In genomic region chr9:51277834-51278498, GRCm38 (mm10) we compare ENCODE assay signal across 9 mouse cellular contexts. TPM values are rescaled to one million over a fixed set of nuclear protein-coding genes. Genes with fewer than 3 reads are reported as not detected.
DNase-seq lines count a peak whose midpoint lies in the region; ATAC-seq lines count a peak whose summit lies in the region.
"Had no signal": no experiment of that assay in that cellular context is flagged by ENCODE, and none has a peak within 500 bp of the region (broad histone marks: within the 10 kb centered on the region; RNA-seq: fewer than 3 reads in every experiment).

No protein-coding gene starts in this region.

- peak overlapping the region; percentile 86 for H3K4me2 ChIP-seq in kidney, embryonic 16.5 days (replicated peaks; ENCODE audit: low read depth, low read length)
- peak overlapping the region; percentile 91 for H3K4me2 ChIP-seq in embryonic facial prominence, embryonic 11.5 days (ENCODE audit: low read depth, low read length)
- peak overlapping the region; percentile 90 for H3K4me2 ChIP-seq in intestine, embryonic 16.5 days (ENCODE audit: low read depth, low read length)
- peak overlapping the region; percentile 78 for H3K4me2 ChIP-seq in neural tube, embryonic 13.5 days

- H3K27me3 ChIP-seq in kidney, embryonic 16.5 days (ENCODE audit: insufficient read depth, low read length), result no peaks in the 10 kb centered on the region
- H3K27me3 ChIP-seq in embryonic facial prominence, embryonic 11.5 days (ENCODE audit: control insufficient read depth, insufficient read depth, low read length), result no peaks in the 10 kb centered on the region
- H3K27me3 ChIP-seq in intestine, embryonic 16.5 days (replicated peaks; ENCODE audit: control insufficient read depth, insufficient read depth, low read length), result peaks cover 5% of the 10 kb centered on the region
- H3K27me3 ChIP-seq in neural tube, embryonic 13.5 days, result peaks cover 40% of the 10 kb centered on the region

- no peaks in the 10 kb centered on the region for H3K36me3 ChIP-seq in kidney, embryonic 16.5 days (ENCODE audit: insufficient read depth, low read length)
- no peaks in the 10 kb centered on the region for H3K36me3 ChIP-seq in embryonic facial prominence, embryonic 11.5 days (replicated peaks; ENCODE audit: control insufficient read depth, insufficient read depth, low read depth, low read length)
- no peaks in the 10 kb centered on the region for H3K36me3 ChIP-seq in intestine, embryonic 16.5 days (ENCODE audit: control insufficient read depth, insufficient read depth, low read length)
- no peaks in the 10 kb centered on the region for H3K36me3 ChIP-seq in neural tube, embryonic 13.5 days

- H3K27ac ChIP-seq in kidney, embryonic 16.5 days (ENCODE audit: low read length), result peak overlapping the region; percentile 78
- H3K27ac ChIP-seq in embryonic facial prominence, embryonic 11.5 days (replicated peaks; ENCODE audit: low read depth, low read length), result no peak overlapping the region; the same call in 1 of the 2 replicates
- H3K27ac ChIP-seq in intestine, embryonic 16.5 days (ENCODE audit: low read length), result peak overlapping the region; percentile 65; the same call in 1 of the 2 replicates
- no peak overlapping the region for H3K27ac ChIP-seq in neural tube, embryonic 13.5 days (replicated peaks)

- WGBS in kidney, embryonic 16.5 days, result 15% methylated on average over 13 of the region's 13 CpGs
- WGBS in embryonic facial prominence, embryonic 11.5 days, result 22% methylated on average over 13 of the region's 13 CpGs
- 19% methylated on average over 13 of the region's 13 CpGs for WGBS in intestine, embryonic 16.5 days
- WGBS in neural tube, embryonic 13.5 days, result 24% methylated on average over 13 of the region's 13 CpGs

- peak; percentile 40; the same call in 1 of the 2 replicates for ATAC-seq in kidney, embryonic 16.5 days (ENCODE audit: low FRiP score, low TSS enrichment)
- peak; percentile 29; the same call in 1 of the 2 replicates for ATAC-seq in embryonic facial prominence, embryonic 11.5 days (replicated peaks; ENCODE audit: insufficient number of reproducible peaks, low FRiP score, low TSS enrichment, low read depth)
- peak; percentile 30 for ATAC-seq in intestine, embryonic 16.5 days
- peak; percentile 49 for ATAC-seq in neural tube, embryonic 13.5 days (ENCODE audit: low read depth)

- peak overlapping the region; percentile 56 for H3K4me3 ChIP-seq in kidney, embryonic 16.5 days (ENCODE audit: low read length)
- H3K4me3 ChIP-seq in embryonic facial prominence, embryonic 11.5 days (ENCODE audit: low read depth, low read length), result peak overlapping the region; percentile 54
- H3K4me3 ChIP-seq in intestine, embryonic 16.5 days (ENCODE audit: low read length), result peak overlapping the region; percentile 57
- peak overlapping the region; percentile 46 for H3K4me3 ChIP-seq in neural tube, embryonic 13.5 days

- H3K9ac ChIP-seq in kidney, embryonic 16.5 days (replicated peaks; ENCODE audit: low read length), result peak overlapping the region; percentile 75
- H3K9ac ChIP-seq in embryonic facial prominence, embryonic 11.5 days (replicated peaks; ENCODE audit: low read length), result peak overlapping the region; percentile 68
- peak overlapping the region; percentile 75 for H3K9ac ChIP-seq in intestine, embryonic 16.5 days (ENCODE audit: low read depth, low read length)
- peak overlapping the region; percentile 66; the same call in 1 of the 2 replicates for H3K9ac ChIP-seq in neural tube, embryonic 13.5 days

- peaks cover 10% of the 10 kb centered on the region for H3K4me1 ChIP-seq in kidney, embryonic 16.5 days (ENCODE audit: insufficient read depth, low read length)
- no peaks in the 10 kb centered on the region; the same call in 1 of the 2 replicates for H3K4me1 ChIP-seq in embryonic facial prominence, embryonic 11.5 days (ENCODE audit: control insufficient read depth, insufficient read depth, low read length)
- peaks cover 23% of the 10 kb centered on the region for H3K4me1 ChIP-seq in intestine, embryonic 16.5 days (ENCODE audit: control insufficient read depth, insufficient read depth, low read length)
- H3K4me1 ChIP-seq in neural tube, embryonic 13.5 days (replicated peaks), result peaks cover 17% of the 10 kb centered on the region

- DNase-seq in kidney, adult 9 months, result no peak
- peak; percentile 19 for DNase-seq in embryonic facial prominence, embryonic 11.5 days (ENCODE audit: low spot score)
- DNase-seq in right cerebral cortex, postnatal 14 days, result no peak
- DNase-seq in gastrocnemius, postnatal 4 days (ENCODE audit: low spot score in 2 of 2), result no peak
- no peak for DNase-seq in cerebellum, adult 18-20 months

- H3K9me3 ChIP-seq in kidney, embryonic 16.5 days (ENCODE audit: low read length), result no peaks in the 10 kb centered on the region
- no peaks in the 10 kb centered on the region for H3K9me3 ChIP-seq in embryonic facial prominence, embryonic 11.5 days (replicated peaks; ENCODE audit: control insufficient read depth, low read length)
- H3K9me3 ChIP-seq in intestine, embryonic 16.5 days (ENCODE audit: control insufficient read depth, low read length), result no peaks in the 10 kb centered on the region
- no peaks in the 10 kb centered on the region for H3K9me3 ChIP-seq in neural tube, embryonic 13.5 days

RNA-seq across cellular contexts. Expression of gene Colca2, which starts 0.4 kb away (rescaled TPM):
- 4.4 and 4.6 TPM in 2 replicates for polyA plus RNA-seq in kidney, embryonic 16.5 days (2015; fragmentation: Nextera tagmentation; extraction: Ambion mirVana)
- polyA plus RNA-seq in embryonic facial prominence, embryonic 11.5 days (2014; fragmentation: Nextera tagmentation; extraction: Ambion mirVana), result 2.2 and 2.9 TPM in 2 replicates
- polyA plus RNA-seq in intestine, embryonic 16.5 days (2015; fragmentation: Nextera tagmentation; extraction: Ambion mirVana), result 1.4 and 2.1 TPM in 2 replicates
- 0.56 and 1.3 TPM in 2 replicates for polyA plus RNA-seq in neural tube, embryonic 13.5 days (2015; fragmentation: Nextera tagmentation; extraction: Ambion mirVana)
- 1 to 10 TPM in 1 of 2 experiments, under 1 TPM in 1; 0.86 to 1.0 TPM for total RNA-seq in gastrocnemius, postnatal 4 days (2021)

RNA-seq across cellular contexts. Expression of gene 1810046K07Rik, which starts 50.8 kb away (rescaled TPM):
- polyA plus RNA-seq in kidney, embryonic 16.5 days (2015; fragmentation: Nextera tagmentation; extraction: Ambion mirVana), result not detected in 2 replicates
- polyA plus RNA-seq in embryonic facial prominence, embryonic 11.5 days (2014; fragmentation: Nextera tagmentation; extraction: Ambion mirVana), result not detected in 2 replicates
- 0.18 TPM in 1 of 2 replicates, not detected in the other for polyA plus RNA-seq in intestine, embryonic 16.5 days (2015; fragmentation: Nextera tagmentation; extraction: Ambion mirVana)
- polyA plus RNA-seq in neural tube, embryonic 13.5 days (2015; fragmentation: Nextera tagmentation; extraction: Ambion mirVana), result not detected in 2 replicates
- not detected for total RNA-seq in gastrocnemius, postnatal 4 days (2021)
- total RNA-seq: gastrocnemius, postnatal 14 days had no signal

Comparison
In these comparisons a context has a peak if more than half of its experiments do, and no peak if none do; other contexts are left out.
1. H3K27ac ChIP-seq: peak in kidney, embryonic 16.5 days (single experiment) and intestine, embryonic 16.5 days (single experiment); none in embryonic facial prominence, embryonic 11.5 days (single experiment) and neural tube, embryonic 13.5 days (single experiment).
2. Peak in every context shown above with its lines, with median percentiles within 50 percentile points of each other: ATAC-seq, H3K4me2 ChIP-seq, H3K4me3 ChIP-seq and H3K9ac ChIP-seq.